Mouse (Mus musculus) mouse trophoblast stem cell (cell line): ENCODE data around the gene Zscan26.
"Not testable (repeated sequence)": the region's sequence is repeated elsewhere in the genome, so short reads cannot be mapped to it uniquely, and the experiment has no call there.

Source experiments
- in situ Hi-C, 2 experiments: fragments of 300-500 bp; cut with MseI, MboI; formaldehyde crosslinking; loops; 2 replicates in 1 of 2; 3 replicates in 1 of 2; pipeline ENCODE4 v1.15.1; 2025

The Zscan26 gene

GRCm38 (mm10) chr13:21423301-21423700 is 30.2 kb downstream of the Zscan26 start:
- in situ Hi-C loops = no loop called here

- in situ Hi-C loops = no loop called here
These were observed 34.7 kb downstream of the Zscan26 start for GRCm38 (mm10) chr13:21418865-21419264.

- in situ Hi-C loops = no loop called here
These were observed 36.1 kb downstream of the Zscan26 start for GRCm38 (mm10) chr13:21417298-21418010.

- in situ Hi-C loops = no loop called here
These were observed 37.8 kb downstream of the Zscan26 start for GRCm38 (mm10) chr13:21415750-21416149.

GRCm38 (mm10) chr13:21415266-21415665 is 38.3 kb downstream of the Zscan26 start:
- in situ Hi-C loops = no loop called here

- in situ Hi-C loops = no loop called here
These were observed 39.0 kb downstream of the Zscan26 start for GRCm38 (mm10) chr13:21414231-21415212.

GRCm38 (mm10) chr13:21408805-21409459 is 44.6 kb downstream of the Zscan26 start:
- in situ Hi-C loops = no loop called here

GRCm38 (mm10) chr13:21407969-21408804 is 45.3 kb downstream of the Zscan26 start:
- in situ Hi-C loops = no loop called here

GRCm38 (mm10) chr13:21407341-21407740 is 46.2 kb downstream of the Zscan26 start:
- in situ Hi-C loops = no loop called here

- in situ Hi-C loops = no loop called here
These were observed 50.7 kb downstream of the Zscan26 start for GRCm38 (mm10) chr13:21402848-21403247.

GRCm38 (mm10) chr13:21402287-21402846 is 51.2 kb downstream of the Zscan26 start, which contains the start of gene Zkscan3:
Zkscan3 (minus strand) TSS chr13:21402755.
- in situ Hi-C loops = no loop called here

GRCm38 (mm10) chr13:21401636-21402286 is 51.8 kb downstream of the Zscan26 start:
- in situ Hi-C loops = no loop called here

GRCm38 (mm10) chr13:21401166-21401565 is 52.4 kb downstream of the Zscan26 start:
- in situ Hi-C loops = no loop called here

- in situ Hi-C loops = no loop called here
These were observed 56.0 kb downstream of the Zscan26 start for GRCm38 (mm10) chr13:21397486-21397885.

GRCm38 (mm10) chr13:21396048-21396447 is 57.5 kb downstream of the Zscan26 start:
- in situ Hi-C loops = not testable (repeated sequence)

GRCm38 (mm10) chr13:21395623-21396022 is 57.9 kb downstream of the Zscan26 start:
- in situ Hi-C loops = no loop called here

GRCm38 (mm10) chr13:21395211-21395610 is 58.3 kb downstream of the Zscan26 start:
- in situ Hi-C loops = no loop called here
